Mouse (Mus musculus): ENCODE measurements around the gene Anxa10.
A peak's percentile ranks its signal among the peaks of the same experiment; 100 is the strongest.

GRCm38 (mm10) chr8:62080195-62080802 is 42.7 kb downstream of the Anxa10 start:
- peak in 1 of 2 experiments; percentile 65; a peak in 2 of 4 replicates for TF ChIP-seq CTCF (conservative IDR thresholded peaks at IDR 0.05 in 1 of 2, IDR thresholded peaks at IDR 0.05 in 1 of 2; ENCODE audit: low read depth in 2 of 2, low read length in 2 of 2)
- TF ChIP-seq JUND (conservative IDR thresholded peaks at IDR 0.05; ENCODE audit: low read depth, low read length), result no peak
- TF ChIP-seq ZNF384 (IDR thresholded peaks at IDR 0.05; ENCODE audit: low read depth, low read length), result no peak
- TF ChIP-seq CHD1 (IDR thresholded peaks at IDR 0.05; ENCODE audit: low read depth, low read length), result no peak
- no peak for TF ChIP-seq TCF12 (IDR thresholded peaks at IDR 0.05; ENCODE audit: low read depth, low read length)
- TF ChIP-seq GABPA (IDR thresholded peaks at IDR 0.05; ENCODE audit: insufficient replicate concordance, low read depth, low read length), result no peak
- TF ChIP-seq CHD2 (IDR thresholded peaks at IDR 0.05; ENCODE audit: low read length), result no peak
- no peak for TF ChIP-seq NRF1 (IDR thresholded peaks at IDR 0.05; ENCODE audit: low read depth, low read length)

All from CH12.LX (cell line).